Mouse (Mus musculus) right cerebral cortex, postnatal 4 days (tissue): ENCODE results near the gene Traf5.
A peak's percentile ranks its signal among the peaks of the same experiment; 100 is the strongest.

Experiments used
- DNase-seq: peaks from one replicate; pipeline ENCODE4 v3.0.0-alpha.2; 2022

The Traf5 gene

DNA sequence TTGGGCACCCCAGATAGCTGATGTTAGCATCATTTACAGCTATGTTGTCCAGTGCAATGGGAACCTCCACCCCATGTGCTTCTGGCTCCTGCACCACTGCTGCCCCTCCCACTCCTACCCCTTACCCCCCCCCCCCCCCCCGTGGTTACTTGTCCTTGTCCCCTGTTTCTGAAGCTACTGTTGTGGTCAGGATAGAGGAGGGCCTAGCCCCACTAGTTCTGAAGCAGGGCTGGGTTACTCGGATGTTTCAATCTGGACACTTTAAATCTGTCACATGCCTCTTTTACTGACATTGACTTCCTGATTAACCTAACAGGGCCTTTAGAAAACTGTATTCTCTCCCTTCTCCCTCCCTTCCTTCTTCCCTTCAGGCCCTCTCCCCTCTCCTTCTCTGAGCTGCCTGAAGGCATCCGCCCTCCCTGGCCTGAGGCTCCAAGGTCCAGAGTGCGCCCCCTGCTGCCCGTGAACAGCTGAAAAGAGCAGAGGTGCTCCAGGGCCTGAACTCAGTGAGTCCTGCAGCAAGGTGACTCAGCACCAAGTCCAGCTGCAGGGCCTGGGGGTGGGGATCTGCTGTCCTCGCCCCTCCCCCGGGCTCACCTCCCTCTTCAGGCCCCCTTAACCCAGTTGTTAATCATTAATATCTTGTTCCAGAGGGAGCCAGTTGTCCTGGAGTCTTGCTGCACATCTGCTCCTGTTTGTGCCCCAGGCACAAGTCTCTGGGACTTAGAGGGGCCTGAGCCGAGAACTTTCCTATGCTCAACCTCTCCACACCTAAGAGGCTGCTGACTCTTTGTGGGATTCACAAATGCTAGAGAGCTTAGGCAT lies 128.2 kb downstream of the Traf5 start:
- DNase-seq, result peak; percentile 85

DNA sequence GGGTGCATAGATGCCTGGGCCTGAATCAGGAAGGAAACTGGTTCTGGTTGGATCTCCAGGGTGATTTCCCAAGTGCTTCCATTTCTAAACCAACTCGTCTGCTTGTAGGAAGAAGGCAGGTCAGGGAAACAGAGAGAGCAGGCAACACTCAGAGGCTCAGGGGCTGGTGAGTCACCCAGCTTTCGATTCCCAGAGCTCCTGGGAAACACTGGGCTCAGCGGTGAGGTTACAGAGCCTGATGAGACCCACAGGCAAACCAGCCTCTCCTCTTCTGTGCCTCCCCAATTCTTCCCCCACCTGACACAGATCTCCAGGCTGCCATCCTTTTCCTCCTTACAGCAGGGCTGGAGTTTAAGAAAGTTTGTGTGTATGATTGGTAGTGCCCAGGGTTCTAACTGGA lies 128.9 kb downstream of the Traf5 start:
- DNase-seq, result no peak

DNA sequence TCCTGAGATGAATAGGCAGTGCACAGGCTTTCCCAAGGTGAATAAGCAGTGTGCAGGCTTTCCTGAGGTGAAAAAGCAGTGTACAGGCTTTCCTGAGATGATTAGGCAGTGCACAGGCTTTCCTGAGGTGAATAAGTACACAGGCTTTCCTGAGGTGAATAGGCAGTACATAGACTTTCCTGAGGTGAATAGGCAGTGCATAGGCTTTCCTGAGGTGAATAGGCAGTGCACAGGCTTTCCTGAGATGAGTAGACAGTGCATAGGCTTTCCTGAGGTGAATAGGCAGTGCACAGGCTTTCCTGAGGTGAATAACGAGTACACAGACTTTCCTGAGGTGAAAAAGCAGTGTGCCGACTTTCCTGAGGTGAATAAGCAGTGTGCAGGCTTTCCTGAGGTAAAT lies 131.4 kb downstream of the Traf5 start:
- no peak for DNase-seq

DNA sequence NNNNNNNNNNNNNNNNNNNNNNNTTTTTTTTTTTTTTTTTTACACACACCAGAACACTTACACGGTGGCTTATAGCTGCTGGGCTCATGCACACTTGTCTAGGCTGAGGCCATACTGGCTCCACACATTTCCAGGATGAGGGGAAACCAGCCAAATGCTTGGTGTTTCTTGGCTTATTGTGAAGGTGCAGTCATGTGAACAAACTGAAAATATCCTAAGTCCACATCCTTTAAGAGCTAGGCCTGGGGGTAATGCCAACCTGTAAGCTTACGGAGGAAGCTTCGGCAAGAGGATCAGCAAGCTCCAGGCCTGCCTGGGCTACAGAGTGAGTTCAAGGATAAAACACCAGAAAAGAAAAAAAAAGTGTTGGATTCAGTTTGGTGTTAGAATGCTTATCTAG lies 135.0 kb downstream of the Traf5 start:
- no peak for DNase-seq

DNA sequence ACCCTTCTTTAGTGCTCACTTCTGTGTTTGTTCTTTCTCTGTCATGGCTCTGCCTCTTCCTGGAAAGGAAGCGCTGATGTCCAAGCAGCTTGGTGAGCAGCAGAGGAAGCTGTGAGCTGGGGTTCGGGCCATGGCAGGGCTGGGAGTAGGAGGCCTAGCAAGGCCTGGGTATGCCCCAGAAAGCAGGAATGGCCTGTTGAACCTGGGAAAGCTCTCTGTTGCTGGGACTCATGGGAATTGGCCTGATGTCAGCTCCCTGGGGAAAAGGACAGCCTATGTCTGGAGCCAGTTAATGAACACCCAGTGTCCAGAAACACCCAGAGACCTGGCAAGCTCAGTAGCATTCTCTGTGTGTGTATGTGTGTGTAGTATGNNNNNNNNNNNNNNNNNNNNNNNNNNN lies 135.5 kb downstream of the Traf5 start:
- no peak for DNase-seq

DNA sequence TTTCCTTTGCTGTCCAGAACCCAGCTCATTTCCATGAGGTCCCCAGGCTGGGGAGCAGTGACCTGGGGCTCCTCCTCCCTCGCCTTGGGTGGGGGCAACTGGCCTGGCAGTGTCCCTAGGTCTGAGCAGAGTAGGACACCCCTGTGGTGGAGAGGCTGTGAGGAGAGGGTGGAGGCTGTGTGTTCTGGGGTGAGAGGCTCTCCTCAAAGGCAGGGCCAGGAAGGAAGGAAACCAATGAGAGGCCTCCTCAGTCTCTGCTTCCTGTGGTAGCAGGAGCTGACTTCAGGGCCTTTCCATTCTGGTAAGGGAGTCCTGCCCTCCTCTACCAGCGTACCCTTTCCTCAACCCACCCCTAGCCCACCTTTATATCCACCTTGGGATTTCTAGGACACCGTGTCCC lies 136.1 kb downstream of the Traf5 start:
- DNase-seq, result no peak

DNA sequence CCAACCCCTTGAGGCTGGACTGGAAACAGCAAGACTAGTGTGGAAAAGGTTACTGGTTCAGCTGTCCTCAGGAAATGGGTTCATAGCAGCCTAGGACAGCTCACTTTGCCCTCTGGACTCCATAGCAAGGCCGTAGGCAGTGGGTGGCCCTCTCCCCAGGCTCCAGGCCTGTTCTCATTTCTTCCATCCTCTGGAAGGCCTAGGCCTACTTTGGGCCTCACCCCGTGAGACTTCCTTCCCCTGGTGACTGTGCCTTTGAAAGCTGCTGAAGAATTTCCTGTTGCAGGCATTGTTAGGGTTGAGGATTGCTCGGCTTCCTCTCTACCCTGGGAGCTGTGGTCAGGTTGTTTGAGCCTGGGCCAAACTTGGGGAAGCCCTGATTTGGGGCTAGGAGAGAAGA lies 137.3 kb downstream of the Traf5 start:
- DNase-seq, result no peak

DNA sequence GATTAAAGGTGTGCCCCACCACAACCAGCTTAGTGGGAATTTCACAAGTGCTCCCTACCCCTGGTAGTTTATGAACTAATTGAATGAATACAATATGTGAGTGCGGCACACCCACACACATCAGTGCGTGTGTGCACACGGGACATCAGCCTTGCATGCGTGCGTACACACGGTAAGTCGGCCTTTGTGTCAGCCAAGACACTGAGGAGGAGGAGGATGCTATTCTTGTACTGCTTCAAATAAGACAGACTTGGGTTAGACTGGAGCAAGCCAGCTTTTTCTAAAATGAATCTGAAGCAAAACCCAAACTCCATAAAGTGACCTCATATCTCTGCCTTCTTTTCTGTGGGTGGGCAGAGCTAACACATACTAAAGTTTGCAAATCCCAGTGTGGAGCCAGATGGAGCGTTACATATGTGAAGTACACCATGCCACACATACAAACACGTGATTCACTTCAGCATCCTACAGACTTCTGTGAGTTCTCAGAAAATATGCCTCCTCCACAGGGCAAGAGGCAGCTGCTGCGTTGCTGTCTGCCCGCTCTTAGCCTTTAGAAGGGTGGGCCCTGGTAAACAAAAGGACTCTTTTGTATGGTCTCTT lies 139.5 kb downstream of the Traf5 start:
- DNase-seq, result no peak

DNA sequence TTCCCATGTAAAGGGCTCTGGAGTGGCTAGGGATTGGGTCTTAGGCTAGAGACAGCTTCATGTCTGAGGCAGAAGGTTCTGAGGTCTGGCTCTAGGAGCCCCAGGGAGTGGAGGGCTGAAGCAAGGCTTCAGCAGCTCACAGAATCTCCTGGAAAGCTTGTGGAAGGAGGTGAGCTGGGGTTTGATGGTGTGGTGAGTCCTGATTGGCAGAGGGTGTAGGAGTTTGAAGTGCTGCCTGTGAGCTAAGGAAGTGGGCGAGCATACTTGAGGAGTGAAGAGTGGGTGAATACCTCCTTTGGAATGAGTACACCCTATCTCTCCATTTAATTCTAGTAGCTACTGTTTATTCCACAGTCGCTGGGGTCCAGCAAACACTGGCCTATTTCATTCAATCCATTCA lies 141.7 kb downstream of the Traf5 start:
- no peak for DNase-seq

DNA sequence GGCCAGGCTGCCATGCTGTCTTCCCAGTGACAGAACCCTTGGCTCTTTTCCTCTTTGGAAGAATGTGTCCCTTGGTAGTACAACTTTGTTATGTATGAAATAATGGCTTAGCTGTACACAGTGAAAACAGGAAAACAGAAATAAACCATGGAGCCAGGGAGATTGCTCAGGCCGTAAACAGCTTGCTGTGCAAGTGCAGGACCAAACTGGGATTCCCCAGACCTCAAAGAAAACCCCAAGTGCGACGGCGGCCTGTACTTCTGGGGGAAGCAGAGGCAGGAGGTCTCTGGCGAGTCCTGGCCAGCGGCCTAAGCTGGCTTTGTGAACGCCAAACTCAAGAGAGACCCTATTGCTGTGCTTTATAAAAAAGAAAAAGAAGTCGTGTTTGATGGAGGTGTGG lies 143.8 kb downstream of the Traf5 start:
- no peak for DNase-seq

DNA sequence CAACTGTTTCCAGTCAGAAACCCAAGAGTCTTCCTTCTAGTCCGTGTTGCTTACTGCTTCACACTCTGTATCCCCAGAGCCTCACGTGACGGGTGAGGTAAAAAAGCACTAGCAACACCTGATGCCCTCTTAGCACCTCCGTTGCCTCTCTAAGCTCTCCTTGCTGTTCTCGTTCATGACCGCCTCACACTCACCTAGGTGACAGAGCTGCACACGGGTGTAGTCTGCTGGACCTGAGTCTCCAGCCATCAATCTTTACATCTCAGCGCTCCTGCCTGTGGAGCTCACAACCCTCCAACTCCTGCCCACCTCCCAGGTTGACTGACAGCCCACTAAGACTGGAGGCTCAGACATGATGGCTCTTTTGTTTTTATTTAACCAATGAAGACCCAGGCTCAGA lies 144.6 kb downstream of the Traf5 start:
- no peak for DNase-seq
